Mouse (Mus musculus) spleen, adult 12 weeks (tissue): Measurements from ENCODE around the gene Bmp6.

Source experiments
- DNase-seq: peaks from one replicate; pipeline ENCODE4 v3.0.0; 2022; ENCODE audit warnings: low spot score

Bmp6 gene

DNA sequence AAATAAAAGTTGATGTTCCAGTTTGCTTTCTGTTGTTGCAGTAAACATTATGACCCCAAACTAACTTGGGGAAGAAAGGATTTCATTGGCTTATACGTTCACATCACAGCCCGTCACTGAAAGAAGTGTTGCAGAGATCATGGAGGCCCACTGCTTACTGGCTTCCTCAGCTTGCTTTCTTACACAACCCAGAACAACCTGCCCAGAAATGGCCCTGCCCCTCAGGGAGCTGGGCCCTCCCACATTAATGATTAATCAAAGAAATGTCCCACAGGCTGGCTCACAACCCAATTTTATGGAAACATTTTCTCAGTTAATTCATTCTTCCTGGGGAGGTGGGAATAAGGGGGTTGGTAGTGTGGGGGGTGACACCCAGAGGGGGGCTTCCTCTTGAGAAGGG is 170.5 kb downstream of the Bmp6 start:
- no peak for DNase-seq

DNA sequence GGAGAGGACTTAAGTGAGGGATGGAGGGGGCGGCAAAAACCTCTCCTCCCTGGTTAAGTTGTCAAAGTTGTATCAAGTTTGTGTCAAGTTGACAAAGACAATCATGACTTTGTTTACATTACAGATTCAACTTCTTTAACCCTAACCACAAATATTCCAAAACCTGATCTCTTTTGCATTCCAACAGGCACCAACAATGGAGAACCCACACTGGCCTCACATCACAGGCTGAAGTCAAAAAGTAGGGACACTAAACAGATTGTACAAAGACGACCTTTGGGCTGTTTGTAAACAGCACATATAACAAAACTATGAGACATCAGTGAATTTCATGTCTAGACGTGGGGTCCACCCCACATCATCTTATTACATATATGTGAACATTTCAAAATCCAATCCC is 170.9 kb downstream of the Bmp6 start:
- DNase-seq, result no peak

DNA sequence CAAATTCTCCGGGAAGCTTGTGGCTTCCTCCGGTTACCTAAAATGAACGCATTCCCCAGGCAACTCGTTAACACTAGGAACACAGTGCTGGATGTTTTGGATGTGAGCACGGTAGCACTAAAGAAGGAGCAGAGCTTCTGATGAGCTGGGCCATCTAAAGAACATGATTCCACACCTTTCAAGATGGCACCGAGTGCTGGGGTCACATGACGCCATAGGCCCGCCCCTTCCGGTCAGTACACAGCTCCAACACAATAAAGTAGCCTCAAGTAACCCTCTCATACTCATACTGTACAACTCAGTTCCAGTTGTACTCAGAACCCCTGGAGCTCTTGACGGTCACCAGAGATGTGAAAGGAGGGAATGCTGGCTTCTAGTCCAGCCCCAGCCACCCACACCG is 171.7 kb downstream of the Bmp6 start:
- no peak for DNase-seq

DNA sequence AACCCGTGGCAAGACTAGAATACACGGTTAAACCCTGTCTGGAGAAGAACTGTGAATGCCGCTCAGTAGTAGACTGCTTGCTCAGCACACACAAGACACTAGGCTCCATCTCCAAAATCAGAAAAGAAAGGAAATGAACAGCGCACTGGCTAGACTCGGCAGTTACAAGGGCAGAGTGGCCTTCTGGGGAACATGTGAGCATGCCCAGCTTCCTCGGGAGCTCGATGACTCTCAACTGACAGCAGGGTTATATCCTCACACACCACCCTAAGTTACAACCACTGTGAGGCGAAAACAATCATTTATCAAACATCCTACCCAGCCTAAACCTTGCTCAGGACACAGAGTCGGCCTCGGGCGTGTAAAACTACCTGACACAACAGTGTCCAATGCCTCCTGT is 175.4 kb downstream of the Bmp6 start:
- no peak for DNase-seq

DNA sequence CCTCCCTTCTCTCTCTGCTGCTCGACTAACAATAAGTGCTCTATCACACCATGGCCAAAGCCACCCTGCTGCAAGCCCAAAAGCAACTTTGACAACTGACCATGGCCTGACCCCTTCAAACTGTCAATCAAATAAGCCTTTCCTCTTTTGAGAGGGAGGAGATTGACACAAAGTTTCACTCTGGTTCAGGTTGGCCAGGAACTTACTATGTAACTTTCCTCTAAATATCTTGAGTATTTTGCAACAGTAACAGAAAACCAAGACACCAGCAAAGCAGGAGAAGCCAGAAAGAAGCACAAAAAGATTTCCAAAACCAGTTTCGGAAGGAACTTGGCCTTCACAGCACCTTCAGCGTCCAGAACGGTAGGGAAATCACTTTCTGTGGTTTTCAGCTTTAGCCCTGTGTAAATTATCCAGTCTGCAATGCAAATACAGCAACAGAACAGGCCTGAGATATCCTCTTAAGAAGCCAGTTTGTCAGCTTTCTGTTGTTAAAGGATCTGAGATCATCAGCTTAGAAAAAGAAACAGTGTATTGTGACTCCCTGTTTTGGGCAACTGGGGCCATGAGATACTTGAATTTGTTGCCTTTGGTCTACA is 177.2 kb downstream of the Bmp6 start:
- DNase-seq, result no peak

DNA sequence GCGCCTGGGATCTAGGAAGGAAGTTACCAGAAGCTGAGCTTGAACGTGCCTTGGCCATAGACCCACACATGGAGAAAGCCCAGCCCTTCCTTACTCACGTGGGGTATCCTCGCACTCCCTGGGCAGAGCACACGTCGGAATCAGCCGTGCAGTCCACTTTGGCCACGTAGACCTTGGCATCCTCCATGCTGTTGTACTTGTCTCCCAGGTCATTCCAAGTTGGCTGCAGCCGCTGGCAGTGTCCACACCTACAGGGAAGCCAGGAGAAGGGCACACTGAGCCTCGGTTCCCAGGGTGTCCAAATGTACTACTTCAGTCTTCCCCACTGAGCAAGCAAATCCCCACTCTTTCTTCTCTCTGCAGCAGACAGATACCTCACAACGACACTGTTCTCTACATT is 178.3 kb downstream of the Bmp6 start:
- no peak for DNase-seq

DNA sequence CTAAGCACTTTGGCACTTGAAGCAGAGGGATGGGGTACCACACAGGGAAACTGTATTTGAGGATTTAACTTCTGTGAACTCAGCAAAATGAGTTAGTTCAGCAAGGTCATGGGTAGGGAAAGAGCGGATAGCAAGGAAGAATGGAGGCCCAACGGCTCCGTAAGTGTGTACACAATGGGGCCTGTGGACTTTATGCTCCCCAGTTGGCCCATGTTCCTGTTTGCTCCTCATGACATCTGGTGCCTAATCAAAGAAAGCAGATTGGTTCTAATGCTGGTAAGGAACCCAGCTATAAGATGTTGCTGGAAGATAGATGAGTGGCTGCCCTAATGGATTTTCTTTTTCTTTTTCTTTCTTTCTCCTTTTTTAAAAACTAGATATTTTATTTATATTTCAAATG is 180.4 kb downstream of the Bmp6 start:
- no peak for DNase-seq

DNA sequence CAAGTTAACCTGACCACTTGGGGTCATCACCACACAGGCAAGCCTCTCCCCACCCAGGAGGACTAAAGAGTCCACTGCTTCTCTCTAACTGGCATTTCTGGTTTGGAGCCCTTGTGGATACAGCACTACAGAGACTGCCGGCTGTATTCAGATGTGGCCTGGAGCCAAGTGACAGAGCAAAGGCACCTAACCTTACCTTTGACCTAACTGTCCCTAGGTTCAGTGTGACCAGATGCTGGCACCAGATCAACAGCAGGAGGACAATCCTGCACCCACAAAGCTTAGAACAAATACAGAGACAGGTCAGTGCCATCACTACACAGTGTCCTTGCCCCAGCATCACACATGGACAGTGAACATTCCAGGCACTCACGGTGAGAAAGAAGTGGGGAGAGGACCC is 181.2 kb downstream of the Bmp6 start:
- DNase-seq, result no peak

DNA sequence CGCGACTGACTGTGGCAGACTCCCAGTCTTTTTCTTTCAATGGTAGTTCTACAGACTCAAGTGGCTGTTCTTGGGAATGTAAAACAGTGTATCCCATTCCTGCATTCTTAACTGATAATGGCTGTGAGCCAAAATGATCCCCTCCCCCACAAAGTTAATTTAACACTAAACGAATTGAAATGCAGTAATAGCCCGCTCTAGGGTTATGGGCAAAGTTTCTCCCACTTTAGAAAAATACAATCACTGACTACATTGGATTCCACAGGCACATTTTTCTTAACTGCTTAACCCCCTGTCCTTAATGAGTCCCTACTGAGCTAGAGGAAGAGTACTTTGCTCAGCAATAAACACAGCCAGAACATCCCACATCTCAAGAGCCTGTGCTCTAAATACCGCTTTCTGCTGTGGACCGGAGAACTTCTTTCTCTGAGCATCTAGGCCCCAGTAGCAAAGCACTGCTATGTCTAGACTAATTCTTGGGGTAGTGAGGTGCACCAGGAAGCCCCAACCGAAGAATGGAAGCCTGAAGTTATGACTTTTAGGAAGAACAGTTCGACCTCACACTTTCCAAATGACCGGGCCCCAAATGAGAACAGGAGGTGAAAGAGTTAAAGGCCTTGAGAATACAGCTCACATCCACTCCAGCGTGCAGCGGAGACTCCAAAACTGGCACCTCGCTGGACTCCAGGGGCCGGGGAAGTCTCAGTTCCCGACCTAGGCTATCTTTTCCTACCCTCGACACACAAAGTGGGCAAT is 182.3 kb downstream of the Bmp6 start:
- peak; percentile 11 for DNase-seq

DNA sequence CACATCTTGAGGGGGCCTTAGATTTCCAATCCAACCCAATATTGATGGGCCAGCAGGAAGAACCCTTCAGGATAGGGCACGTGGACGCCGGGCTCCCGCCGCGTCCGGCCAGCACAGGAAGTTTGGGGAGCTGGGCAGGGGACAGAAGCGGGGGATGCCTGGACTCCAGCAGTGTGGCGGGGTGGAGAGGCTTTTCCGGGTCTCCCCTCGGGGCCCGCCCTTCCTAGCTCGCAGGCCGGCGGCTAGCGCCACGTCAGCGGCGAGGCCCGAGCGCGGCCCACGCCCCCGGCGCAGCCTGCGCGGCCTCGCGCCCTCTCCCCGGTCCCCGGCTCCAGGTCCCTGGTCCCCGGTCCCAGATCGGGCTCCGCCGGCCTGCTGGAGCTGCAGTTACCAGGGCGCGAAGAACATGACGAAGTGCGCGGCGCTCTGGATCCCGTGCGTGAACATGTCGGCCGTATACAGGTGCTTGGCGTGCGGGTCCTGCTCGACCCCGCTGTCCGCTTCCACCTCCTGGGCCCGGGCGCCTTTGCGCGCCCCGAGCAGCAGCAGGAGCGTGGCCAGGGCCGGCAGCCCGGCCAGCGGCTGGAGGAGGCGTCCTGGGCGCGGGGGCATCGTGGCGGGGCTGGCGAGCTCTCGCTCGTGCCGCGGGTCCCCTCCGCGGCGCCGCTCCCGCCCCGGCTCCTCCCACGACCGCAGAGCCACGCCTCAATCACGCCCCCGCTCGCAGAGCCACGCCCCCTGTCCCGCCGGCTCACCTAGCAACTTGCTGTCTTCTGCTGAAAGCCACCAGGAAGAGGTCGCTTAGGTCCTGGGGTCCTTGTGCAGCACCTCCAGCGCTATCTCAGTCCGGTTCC is 183.1 kb downstream of the Bmp6 start:
- DNase-seq, result peak; percentile 82

DNA sequence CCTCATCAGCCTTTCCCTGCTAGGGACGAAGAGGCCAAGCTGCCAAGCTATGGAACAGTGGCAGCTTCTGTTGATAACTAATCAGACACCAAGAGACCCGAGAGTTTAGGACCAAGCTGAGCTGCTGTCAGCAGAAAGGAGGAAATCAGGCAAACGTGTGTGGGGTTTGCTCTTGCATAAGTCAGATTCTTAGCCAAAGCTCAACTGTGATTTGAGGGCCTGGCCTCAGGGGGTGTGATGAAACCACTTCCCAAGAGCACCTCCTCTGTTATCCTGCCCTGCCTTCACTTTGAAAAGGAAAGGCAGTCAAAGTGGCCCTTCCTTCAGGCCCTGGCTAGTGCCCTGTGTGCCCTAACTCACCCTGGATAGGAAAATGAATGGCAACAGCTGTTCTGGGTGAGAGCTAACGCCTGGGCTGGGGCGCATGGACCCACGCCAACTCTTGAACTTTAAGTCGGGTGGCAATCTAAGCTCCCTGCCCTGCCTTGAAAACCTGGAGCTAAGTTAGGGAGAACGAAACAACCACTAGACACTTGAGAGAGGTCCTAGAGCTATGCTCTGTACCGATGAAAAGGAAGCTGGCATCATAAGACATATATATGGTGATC is 183.9 kb downstream of the Bmp6 start, which contains the start of gene Txndc5:
Gene Txndc5, minus strand, starts transcription at position 138 of the 608 bp plus-strand sequence.
- no peak for DNase-seq

DNA sequence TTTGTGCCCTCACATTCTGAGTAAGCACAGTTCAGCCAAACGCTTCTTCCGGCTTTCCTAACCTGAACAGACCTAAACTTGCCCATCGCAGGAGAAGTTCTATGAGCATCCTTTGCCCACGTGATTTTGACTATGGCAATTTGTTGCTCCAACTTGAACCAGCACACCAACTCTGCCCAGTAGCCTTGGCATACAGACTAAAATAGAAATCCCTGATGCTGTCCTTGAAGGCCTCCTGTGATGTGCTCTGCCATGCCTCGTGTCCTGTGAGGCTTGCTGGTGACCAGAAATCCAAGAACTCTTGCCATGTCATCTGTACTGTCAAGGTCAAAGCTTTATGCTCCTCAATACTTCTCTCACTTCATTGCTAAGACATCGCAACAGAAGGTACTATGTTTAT is 184.7 kb downstream of the Bmp6 start:
- no peak for DNase-seq

DNA sequence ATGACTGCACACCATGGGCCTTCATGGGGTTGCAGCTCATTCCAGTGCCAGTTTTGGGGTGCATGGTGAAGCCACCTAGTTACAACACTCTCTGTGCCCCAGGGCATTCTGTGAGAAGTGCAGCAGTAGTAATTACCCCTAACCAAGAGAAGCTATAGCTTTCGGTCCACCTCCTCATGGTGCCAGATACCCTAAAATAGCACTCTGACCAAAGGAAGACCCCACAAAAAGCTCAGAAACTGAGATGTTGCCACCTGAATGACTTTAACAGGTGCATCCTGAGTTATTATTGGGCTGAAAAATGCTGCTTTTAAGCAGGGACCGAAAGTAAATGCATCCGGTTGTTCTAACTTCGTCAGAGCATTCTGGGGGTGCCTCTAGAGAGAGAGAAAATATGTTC is 186.6 kb downstream of the Bmp6 start:
- DNase-seq, result no peak

DNA sequence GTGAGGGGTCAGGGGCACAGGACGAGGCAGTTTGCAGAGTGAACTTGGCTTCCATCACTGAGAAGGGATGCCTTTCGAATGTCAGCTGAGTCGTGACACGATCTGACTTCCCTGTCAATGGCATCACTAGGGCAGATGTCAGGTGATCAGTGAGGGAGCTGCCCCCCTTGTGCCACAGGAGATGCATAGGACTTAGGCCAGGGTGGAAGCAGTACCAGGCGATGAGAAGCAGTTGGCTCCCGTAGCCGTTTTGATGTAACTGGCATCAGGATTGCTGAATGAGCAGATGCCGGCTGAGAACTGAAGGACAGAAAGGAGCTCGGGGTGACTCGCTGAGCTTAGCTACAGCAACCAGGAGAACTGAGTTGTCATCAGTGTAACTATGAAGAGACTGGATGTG is 188.6 kb downstream of the Bmp6 start:
- DNase-seq, result no peak

DNA sequence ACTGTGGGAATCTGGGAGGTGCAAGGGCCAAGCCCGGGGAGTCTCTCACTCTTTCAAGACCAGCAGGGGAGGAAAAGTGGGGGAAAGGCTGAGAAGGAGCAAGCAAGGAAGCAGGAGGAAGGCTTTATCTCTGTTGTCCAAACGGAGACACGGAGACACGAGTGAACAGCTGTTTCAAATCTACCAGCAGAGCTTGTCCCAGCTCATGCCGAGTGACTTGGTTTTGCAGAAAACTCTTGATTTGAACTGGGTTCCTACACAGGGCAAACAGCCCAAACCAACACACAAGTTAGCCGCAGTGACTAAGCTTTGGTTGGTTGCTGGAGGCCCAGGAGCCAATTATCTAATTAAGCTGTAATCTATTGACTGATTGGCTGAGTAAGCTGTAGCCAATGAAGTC is 189.1 kb downstream of the Bmp6 start:
- no peak for DNase-seq

DNA sequence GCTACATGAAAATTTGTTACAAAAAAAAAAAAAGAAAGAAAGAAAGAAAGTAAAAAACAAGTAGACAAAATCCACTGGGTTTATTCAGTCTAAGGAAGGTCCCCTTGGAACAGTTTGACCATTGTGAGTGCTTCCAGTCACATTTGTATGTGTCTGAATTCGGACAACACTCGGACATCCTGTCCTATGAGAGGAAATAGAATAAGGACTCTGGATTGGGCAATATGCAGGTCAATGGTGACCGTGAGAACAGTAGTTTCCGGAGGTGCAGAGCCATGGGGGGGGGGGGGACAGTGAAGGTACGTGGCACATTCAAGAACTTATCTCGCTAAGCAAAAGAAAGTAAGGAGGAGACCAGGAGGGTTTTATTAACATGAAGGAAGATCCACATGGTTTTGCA is 189.8 kb downstream of the Bmp6 start:
- no peak for DNase-seq

DNA sequence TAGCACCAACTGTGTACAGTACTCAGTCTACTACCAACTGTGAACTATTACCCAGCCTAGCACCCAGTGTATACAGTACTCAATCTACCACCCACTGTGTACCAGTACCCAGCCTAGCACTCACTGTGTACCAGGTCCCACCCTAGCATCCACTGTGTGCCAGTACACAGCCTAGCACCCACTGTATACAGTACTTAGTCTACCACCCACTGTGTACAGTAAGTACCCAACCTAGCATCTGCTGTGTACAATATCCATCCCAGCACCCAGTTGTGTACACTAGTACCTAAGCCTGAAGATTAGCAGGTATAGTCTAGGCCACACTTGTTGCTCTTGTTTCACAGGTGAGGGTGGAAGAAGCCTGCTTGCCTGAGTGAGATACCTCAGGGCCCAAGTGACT is 192.6 kb downstream of the Bmp6 start:
- no peak for DNase-seq

DNA sequence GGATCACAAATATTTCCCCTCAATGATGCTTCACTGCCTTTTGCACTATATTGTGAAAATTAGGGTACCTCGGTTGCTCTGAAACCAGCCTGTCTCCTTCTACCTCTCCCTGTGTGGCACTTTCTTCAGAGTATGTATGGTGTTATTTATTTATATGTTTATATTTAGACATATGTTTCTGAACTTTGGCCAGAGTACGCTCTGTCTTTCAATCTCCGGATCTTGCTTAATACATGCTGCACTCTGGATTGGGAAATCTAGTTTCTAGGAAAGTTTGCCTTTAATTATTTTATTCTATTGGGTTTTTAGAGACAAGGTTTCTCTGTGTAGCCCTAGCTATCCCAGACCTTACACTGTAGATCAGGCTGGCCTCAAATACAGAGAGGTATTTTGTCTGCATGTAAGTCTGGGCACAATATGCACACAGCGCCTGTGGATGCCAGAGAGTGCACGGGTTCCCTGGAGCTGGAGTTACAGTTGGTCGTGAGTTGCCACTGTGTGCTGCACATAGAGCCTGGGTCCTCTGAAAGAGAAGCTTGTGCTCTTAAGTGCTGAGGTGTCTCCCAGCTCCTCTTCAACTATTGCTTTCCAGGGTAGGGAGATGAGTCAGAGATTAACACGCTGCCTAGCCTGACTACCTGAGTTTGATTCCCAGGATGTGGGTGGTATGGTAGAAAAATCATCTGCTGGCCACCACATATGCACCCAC is 194.4 kb downstream of the Bmp6 start:
- no peak for DNase-seq

DNA sequence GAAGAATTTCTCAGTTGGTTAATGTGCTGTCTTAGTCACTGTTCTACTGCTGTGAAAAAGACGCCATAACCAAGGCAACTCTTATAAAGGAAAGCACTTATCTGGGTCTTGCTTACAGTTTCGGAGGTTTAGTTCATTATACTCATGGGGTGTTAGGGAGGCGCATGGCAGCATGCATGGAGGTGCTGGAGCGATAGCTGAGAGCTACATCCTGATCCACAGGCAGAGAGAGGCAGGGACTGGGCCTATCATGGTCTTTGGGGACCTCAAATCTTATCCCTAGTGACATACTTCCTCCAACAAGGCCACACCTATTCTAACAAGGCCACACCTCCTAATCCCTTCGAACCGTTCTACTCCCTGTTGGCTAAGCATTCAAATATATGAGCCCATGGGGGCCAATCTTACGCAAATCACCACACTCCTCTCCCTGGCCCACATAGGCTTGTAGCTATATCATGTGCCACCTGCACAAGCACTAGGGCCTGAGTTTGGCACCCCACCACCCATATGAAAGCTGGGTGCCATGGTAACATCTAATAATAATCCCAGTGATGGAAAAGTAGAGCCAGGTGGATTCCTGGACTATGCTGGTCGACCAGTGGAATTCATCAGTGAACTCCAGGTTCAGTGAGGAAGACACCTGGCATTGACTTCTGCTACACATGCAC is 198.7 kb downstream of the Bmp6 start:
- no peak for DNase-seq

DNA sequence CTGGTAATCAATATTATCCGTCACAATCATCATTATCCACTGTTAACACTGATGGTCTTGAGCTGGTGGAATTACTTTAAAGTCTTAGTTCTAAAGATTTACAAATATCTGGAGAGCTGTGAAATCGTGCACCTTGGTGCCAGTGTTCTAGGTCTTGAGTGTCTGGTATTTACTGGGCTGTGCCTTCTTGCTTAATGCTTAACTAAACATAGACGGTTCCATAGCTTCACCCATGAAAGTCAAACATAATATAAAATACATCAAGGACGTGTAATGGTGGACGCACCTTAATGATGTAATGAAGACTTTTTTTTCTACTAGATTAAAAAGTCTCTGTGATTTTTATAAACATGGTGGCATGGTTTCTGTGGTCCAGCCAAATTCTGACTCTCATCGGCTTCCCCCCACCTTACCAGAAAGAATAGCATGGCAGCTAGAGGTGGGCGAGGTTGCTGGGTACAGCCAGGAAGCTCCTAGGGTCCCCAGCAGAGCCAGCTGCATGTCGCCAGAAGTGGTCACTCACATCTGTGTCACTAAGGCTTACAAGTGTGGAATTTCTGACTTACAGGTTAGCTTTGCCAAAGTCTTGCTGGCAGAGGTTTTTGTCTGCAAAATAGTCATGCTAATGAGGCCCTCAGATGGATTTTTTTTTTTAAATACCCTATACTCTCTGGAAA is 200.0 kb downstream of the Bmp6 start:
- DNase-seq, result no peak

DNA sequence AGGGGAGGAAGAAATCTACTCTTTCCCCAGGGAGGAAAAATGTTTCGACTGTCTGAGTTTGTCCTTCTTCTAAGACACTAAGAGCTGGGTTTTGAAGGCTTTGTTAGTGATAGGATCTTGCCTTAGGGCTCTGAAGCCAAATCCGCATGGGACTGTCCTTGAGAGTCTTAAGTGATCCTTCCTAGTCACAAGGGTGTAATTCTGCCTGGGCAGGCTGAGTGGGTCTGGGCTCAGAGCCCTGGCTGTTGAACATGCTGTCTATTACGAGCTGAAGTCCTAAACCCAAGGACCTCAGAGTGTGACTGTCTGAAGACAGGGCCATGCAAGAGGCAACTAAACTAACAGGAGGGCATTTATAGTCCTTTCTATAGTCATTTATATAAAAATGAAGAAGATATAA is 200.6 kb downstream of the Bmp6 start:
- no peak for DNase-seq
